Mouse (Mus musculus): ENCODE results near the gene Ccdc146. TPM values are rescaled to one million over a fixed set of nuclear protein-coding genes. Genes with fewer than 3 reads are reported as not detected.

Gene Ccdc146
- polyA plus RNA-seq, 1 experiment from 2014 or later = 0.62 TPM

- Histone ChIP-seq H3K36me3 (no peaks in the 10 kb centered on the region), H3K27me3 (no peaks in the 10 kb centered on the region), H3K4me1 (replicated peaks) (no peaks in the 10 kb centered on the region), H3K27ac (no peak overlapping the region), H3K9me3 (no peaks in the 10 kb centered on the region), H3K4me3 (replicated peaks) (no peak overlapping the region), H3K4me2 (replicated peaks) (no peak overlapping the region), H3K9ac (replicated peaks) (no peak overlapping the region)
- no peak for ATAC-seq
- WGBS = 80% methylated on average over 5 of the region's 5 CpGs
These were observed 175.6 kb downstream of the Ccdc146 start for GRCm38 (mm10) chr5:21248834-21249233.

DNA sequence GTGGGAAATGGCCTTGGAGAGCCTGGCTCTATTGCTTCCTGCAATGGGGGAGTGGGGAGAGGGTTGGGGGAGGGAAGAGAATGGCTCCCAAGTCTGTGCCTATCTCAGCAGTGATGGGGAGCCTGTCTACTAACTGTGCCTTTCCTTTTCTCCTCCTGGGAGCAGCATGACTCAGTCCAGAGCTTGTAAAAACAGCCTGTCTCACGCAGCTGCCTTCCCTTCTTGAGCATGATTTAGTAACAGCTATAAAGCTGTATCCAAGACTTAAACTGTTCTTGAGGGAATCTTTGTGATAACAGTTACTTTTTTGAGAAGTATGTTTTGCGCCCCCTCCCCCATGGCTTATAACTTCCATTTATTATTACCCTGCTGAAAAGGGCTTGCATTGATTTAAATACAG, 176.6 kb downstream of the Ccdc146 start:
- H3K4me1 ChIP-seq (replicated peaks) = no peaks in the 10 kb centered on the region
- no peaks in the 10 kb centered on the region for H3K36me3 ChIP-seq
- no peak overlapping the region for H3K4me3 ChIP-seq (replicated peaks)
- H3K27me3 ChIP-seq = no peaks in the 10 kb centered on the region
- H3K27ac ChIP-seq = no peak overlapping the region
- no peak overlapping the region for H3K4me2 ChIP-seq (replicated peaks)
- no peak overlapping the region for H3K9ac ChIP-seq (replicated peaks)
- no peaks in the 10 kb centered on the region for H3K9me3 ChIP-seq
- ATAC-seq = no peak
- 91% methylated on average over 2 of the region's 2 CpGs for WGBS

DNA sequence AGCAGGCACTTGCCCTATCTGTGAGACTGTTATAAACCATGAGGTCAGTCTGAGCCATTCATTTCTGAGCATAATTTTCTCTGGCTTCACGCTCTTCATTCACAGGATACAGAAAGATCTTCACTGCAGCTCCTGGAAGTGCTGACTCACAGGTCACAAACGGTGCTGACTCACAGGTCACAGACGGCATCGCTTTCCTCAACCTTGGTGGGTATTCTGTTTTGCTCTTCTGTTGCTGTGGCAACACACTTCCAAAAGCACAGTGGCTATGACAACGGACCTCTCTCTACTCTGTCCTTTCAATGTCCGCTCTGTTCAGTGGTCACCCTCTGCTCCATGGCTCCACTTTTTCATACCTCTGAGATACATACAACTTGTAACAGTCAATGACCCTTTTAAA, 177.7 kb downstream of the Ccdc146 start:
- no peak for ATAC-seq
- H3K27me3 ChIP-seq = no peaks in the 10 kb centered on the region
- no peaks in the 10 kb centered on the region for H3K9me3 ChIP-seq
- WGBS = 76% methylated on average over 6 of the region's 6 CpGs
- no peaks in the 10 kb centered on the region for H3K4me1 ChIP-seq (replicated peaks)
- no peaks in the 10 kb centered on the region for H3K36me3 ChIP-seq
- H3K4me3 ChIP-seq (replicated peaks) = no peak overlapping the region
- H3K27ac ChIP-seq = no peak overlapping the region
- no peak overlapping the region for H3K4me2 ChIP-seq (replicated peaks)
- no peak overlapping the region for H3K9ac ChIP-seq (replicated peaks)

DNA sequence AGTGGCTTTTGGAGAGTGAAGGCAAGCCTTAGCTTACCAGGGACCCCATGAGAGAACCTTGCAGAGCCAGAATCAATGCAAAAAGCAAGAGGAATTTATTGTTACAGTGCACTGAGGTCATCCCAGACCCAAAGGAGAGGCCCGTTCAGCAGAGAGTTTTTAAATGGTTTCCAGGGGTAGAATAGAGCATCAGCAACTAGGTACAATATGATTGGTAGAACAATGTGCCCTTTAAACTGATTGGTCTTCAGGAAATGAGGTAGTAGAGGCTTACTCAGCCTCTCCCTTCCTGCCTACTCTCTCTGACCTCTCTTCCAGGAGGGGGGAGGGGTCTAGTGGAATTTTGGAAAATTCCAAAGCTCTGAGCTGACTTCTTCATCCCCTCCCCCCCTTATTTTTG, 179.2 kb downstream of the Ccdc146 start:
- H3K4me2 ChIP-seq (replicated peaks) = no peak overlapping the region
- H3K36me3 ChIP-seq = no peaks in the 10 kb centered on the region
- H3K9ac ChIP-seq (replicated peaks) = no peak overlapping the region
- 86% methylated on average over 1 of the region's 1 CpGs for WGBS
- no peaks in the 10 kb centered on the region for H3K4me1 ChIP-seq (replicated peaks)
- ATAC-seq = no peak
- H3K27me3 ChIP-seq = no peaks in the 10 kb centered on the region
- H3K4me3 ChIP-seq (replicated peaks) = no peak overlapping the region
- no peaks in the 10 kb centered on the region for H3K9me3 ChIP-seq
- no peak overlapping the region for H3K27ac ChIP-seq

GRCm38 (mm10) chr5:21244575-21244974, 179.9 kb downstream of the Ccdc146 start:
- Histone ChIP-seq H3K27me3 (no peaks in the 10 kb centered on the region), H3K9ac (replicated peaks) (no peak overlapping the region), H3K4me2 (replicated peaks) (no peak overlapping the region), H3K36me3 (no peaks in the 10 kb centered on the region), H3K4me3 (replicated peaks) (no peak overlapping the region), H3K9me3 (no peaks in the 10 kb centered on the region), H3K27ac (no peak overlapping the region), H3K4me1 (replicated peaks) (no peaks in the 10 kb centered on the region)
- ATAC-seq = no peak
- WGBS = 87% methylated on average over 1 of the region's 1 CpGs

Other genes with a start within 250 kb of the Ccdc146 start
- gene Gsap, start 238.4 kb downstream of the Ccdc146 start, polyA plus RNA-seq (2015; fragmentation: Nextera tagmentation; extraction: Ambion mirVana) = 4.7 and 6.4 TPM in 2 replicates
- gene Fgl2, start 52.0 kb downstream of the Ccdc146 start, polyA plus RNA-seq (2015; fragmentation: Nextera tagmentation; extraction: Ambion mirVana) = 1.2 and 2.3 TPM in 2 replicates
- gene Fam185a, start 281 bp upstream of the Ccdc146 start, polyA plus RNA-seq (2015; fragmentation: Nextera tagmentation; extraction: Ambion mirVana) = 4.7 and 5.0 TPM in 2 replicates
- gene Lrrc17, start 118.9 kb upstream of the Ccdc146 start, polyA plus RNA-seq (2015; fragmentation: Nextera tagmentation; extraction: Ambion mirVana) = 7.3 and 9.2 TPM in 2 replicates
- 0.30 and 0.50 TPM in 2 replicates for gene Fbxl13, start 221.0 kb upstream of the Ccdc146 start, polyA plus RNA-seq (2015; fragmentation: Nextera tagmentation; extraction: Ambion mirVana)
- 80.8 and 82.1 TPM in 2 replicates for gene Armc10, start 221.1 kb upstream of the Ccdc146 start, polyA plus RNA-seq (2015; fragmentation: Nextera tagmentation; extraction: Ambion mirVana)